Mouse (Mus musculus) lung, adult 2 months (tissue): ENCODE measurements around the gene Gpam.

Experiments
- CTCF ChIP-seq: fragments of 200-500 bp; IDR thresholded peaks from 2 replicates; pipeline ENCODE4 v1.5.1; 2011; ENCODE audit warnings: mild to moderate bottlenecking, low read length, control low read depth; ENCODE audit not compliant: insufficient read depth
- POLR2A ChIP-seq: fragments of 200-500 bp; IDR thresholded peaks from 2 replicates; pipeline ENCODE4 v1.6.1; 2011; ENCODE audit warnings: low read depth, mild to moderate bottlenecking, control low read depth, low read length, borderline replicate concordance; ENCODE audit errors: extremely low read depth

GRCm38 (mm10) chr19:55061447-55061901 lies 65.6 kb downstream of the Gpam start:
- no peak for TF ChIP-seq CTCF
- TF ChIP-seq POLR2A = no peak
